Mouse (Mus musculus): Measurements from ENCODE around the gene Hdac8.

- no peak for TF ChIP-seq CTCF (IDR thresholded peaks at IDR 0.05; ENCODE audit: extremely low read depth, insufficient read depth, low read length)
- no peak for TF ChIP-seq POLR2A (IDR thresholded peaks at IDR 0.05; ENCODE audit: extremely low read depth, insufficient read depth, low read length)
Observed at GRCm38 (mm10) chrX:102259772-102260171, 245.4 kb downstream of the Hdac8 start.

All from cortical plate, adult 2 months (tissue).